ENCODE assay signal across 17 mouse cellular contexts in genomic region chr4:127374645-127375044, GRCm38 (mm10). TPM values are rescaled to one million over a fixed set of nuclear protein-coding genes. Genes with fewer than 3 reads are reported as not detected.
"Had no signal": no experiment of that assay in that cellular context is flagged by ENCODE, and none has a peak within 500 bp of the region (broad histone marks: within the 10 kb centered on the region; RNA-seq: fewer than 3 reads in every experiment).

No protein-coding gene starts in this region.

- DNase-seq: kidney, postnatal 14 days; lung, adult 2 months; lung, postnatal 14 days; right cerebral cortex, adult 18-20 months; right cerebral cortex, postnatal 25 days; thymus, postnatal 4 days had no signal

- H3K9me3 ChIP-seq: intestine, embryonic 15.5 days; limb, embryonic 10.5 days; liver, embryonic 15.5 days; midbrain, embryonic 12.5 days; neural tube, embryonic 15.5 days had no signal

- H3K9ac ChIP-seq: intestine, embryonic 15.5 days; liver, embryonic 15.5 days; midbrain, embryonic 12.5 days; neural tube, embryonic 15.5 days had no signal

- H3K36me3 ChIP-seq: intestine, embryonic 15.5 days; limb, embryonic 10.5 days; liver, embryonic 15.5 days; midbrain, embryonic 12.5 days; neural tube, embryonic 15.5 days had no signal

- H3K4me1 ChIP-seq: limb, embryonic 10.5 days; liver, embryonic 15.5 days; midbrain, embryonic 12.5 days had no signal

- H3K4me3 ChIP-seq: intestine, embryonic 15.5 days; limb, embryonic 10.5 days; liver, embryonic 15.5 days; midbrain, embryonic 12.5 days; myocyte; neural tube, embryonic 15.5 days had no signal

- H3K4me2 ChIP-seq: intestine, embryonic 15.5 days; liver, embryonic 11.5 days; liver, embryonic 15.5 days; midbrain, embryonic 12.5 days; neural tube, embryonic 15.5 days had no signal

- H3K27me3 ChIP-seq: intestine, embryonic 15.5 days; liver, embryonic 15.5 days; midbrain, embryonic 12.5 days had no signal

- ATAC-seq: intestine, embryonic 15.5 days had no signal

- H3K27ac ChIP-seq: intestine, embryonic 15.5 days; limb, embryonic 10.5 days; liver, embryonic 15.5 days; midbrain, embryonic 12.5 days; neural tube, embryonic 15.5 days had no signal

RNA-seq across cellular contexts. Expression of gene Gjb5, which starts 16.7 kb away (rescaled TPM):
- total RNA-seq: layer of hippocampus, postnatal 10 days; left cerebral cortex, postnatal 14 days; megakaryocyte-erythroid progenitor cell, adult 5-6 weeks had no signal

RNA-seq across cellular contexts. Expression of gene Gjb4, which starts 20.8 kb away (rescaled TPM):
- total RNA-seq: layer of hippocampus, postnatal 10 days; left cerebral cortex, postnatal 14 days; megakaryocyte-erythroid progenitor cell, adult 5-6 weeks had no signal
- polyA plus RNA-seq: limb, embryonic 10.5 days; liver, embryonic 11.5 days; liver, embryonic 15.5 days; midbrain, embryonic 12.5 days; neural tube, embryonic 11.5 days; neural tube, embryonic 15.5 days had no signal

RNA-seq across cellular contexts. Expression of gene Gjb3, which starts 44.0 kb away (rescaled TPM):
- total RNA-seq: megakaryocyte-erythroid progenitor cell, adult 5-6 weeks had no signal
- polyA plus RNA-seq: neural tube, embryonic 15.5 days had no signal
